Mouse (Mus musculus) MEL (cell line): ENCODE results near the gene Ptcd2.

ENCODE experiments used
- CHD1 ChIP-seq: IDR thresholded peaks from 2 replicates; pipeline ENCODE4 v1.6.1; 2012; ENCODE audit warnings: low read depth, mild to moderate bottlenecking, inconsistent platforms, low read length, improper control_type of control experiment
- CHD2 ChIP-seq: IDR thresholded peaks from 2 replicates; pipeline ENCODE4 v1.6.1; 2011; ENCODE audit warnings: low read length, improper control_type of control experiment
- CTCF ChIP-seq, 3 experiments: IDR thresholded peaks in 2 of 3; conservative IDR thresholded peaks in 1 of 3; 2 replicates each; pipeline ENCODE4 v1.5.1; 2011 to 2012; ENCODE audit warnings: low read length in 3 of 3, low read depth in 2 of 3, mild to moderate bottlenecking in 2 of 3, improper control_type of control experiment in 1 of 3, inconsistent platforms in 1 of 3, mixed read lengths in 1 of 3, moderate library complexity in 1 of 3; ENCODE audit not compliant: control insufficient read depth in 1 of 3, insufficient read depth in 1 of 3, poor library complexity in 1 of 3, severe bottlenecking in 1 of 3
- ELF1 ChIP-seq: IDR thresholded peaks from 2 replicates; pipeline ENCODE4 v1.6.1; 2014; ENCODE audit warnings: low read depth, mild to moderate bottlenecking, inconsistent platforms, low read length, improper control_type of control experiment, moderate library complexity
- EP300 ChIP-seq, 2 experiments: IDR thresholded peaks; 2 replicates each; pipeline ENCODE4 v1.6.1; 2011; ENCODE audit warnings: improper control_type of control experiment in 2 of 2, low read length in 2 of 2, low read depth in 1 of 2, mild to moderate bottlenecking in 1 of 2
- ETS1 ChIP-seq: IDR thresholded peaks from 2 replicates; pipeline ENCODE4 v1.6.1; 2012; ENCODE audit warnings: low read depth, mild to moderate bottlenecking, inconsistent platforms, low read length, improper control_type of control experiment, moderate library complexity
- NRF1 ChIP-seq: IDR thresholded peaks from 2 replicates; pipeline ENCODE4 v1.6.1; 2014; ENCODE audit warnings: low read depth, mild to moderate bottlenecking, inconsistent platforms, low read length, improper control_type of control experiment, moderate library complexity; ENCODE audit not compliant: poor library complexity, insufficient read depth, severe bottlenecking
- USF2 ChIP-seq, 2 experiments: IDR thresholded peaks; 2 replicates each; pipeline ENCODE4 v1.6.1; 2011 to 2012; ENCODE audit warnings: improper control_type of control experiment in 2 of 2, low read length in 2 of 2, borderline replicate concordance in 1 of 2, inconsistent platforms in 1 of 2, low read depth in 1 of 2, mild to moderate bottlenecking in 1 of 2; ENCODE audit not compliant: insufficient read depth in 1 of 2
- ZC3H11A ChIP-seq: IDR thresholded peaks from 2 replicates; pipeline ENCODE4 v1.6.1; 2012; ENCODE audit warnings: low read depth, mild to moderate bottlenecking, inconsistent platforms, low read length, improper control_type of control experiment

GRCm38 (mm10) chr13:99305186-99305585, 39.3 kb downstream of the Ptcd2 start:
- TF ChIP-seq CTCF (IDR thresholded peaks at IDR 0.05 in 2 of 3, conservative IDR thresholded peaks at IDR 0.05 in 1 of 3; ENCODE audit: control insufficient read depth in 1 of 3, insufficient read depth in 1 of 3, low read depth in 2 of 3, low read length in 3 of 3, poor library complexity in 1 of 3, severe bottlenecking in 1 of 3) (no peak), EP300 (IDR thresholded peaks at IDR 0.05; ENCODE audit: low read depth in 1 of 2, low read length in 2 of 2) (no peak), CHD1 (no peak), USF2 (IDR thresholded peaks at IDR 0.05; ENCODE audit: borderline replicate concordance in 1 of 2, insufficient read depth in 1 of 2, low read depth in 1 of 2, low read length in 2 of 2) (no peak), CHD2 (no peak), ETS1 (no peak), ELF1 (no peak), NRF1 (no peak), ZC3H11A (no peak)
